Mouse (Mus musculus) G1E-ER4 (cell line): ENCODE data around the gene Adgre1. TPM values are rescaled to one million over a fixed set of nuclear protein-coding genes. Genes with fewer than 3 reads are reported as not detected.

ENCODE experiments used
- GATA1 ChIP-seq: IDR thresholded peaks from one replicate; pipeline ENCODE4 v1.8.0; 2012; ENCODE audit warnings: low read length, inconsistent platforms
- polyA plus RNA-seq: library from polyadenylated mRNA; stranded (reverse); fragments of >175 nt; gene quantifications from 2 replicates; pipeline ENCODE4 v1.2.3, GENCODE M21; 2012

The Adgre1 gene
- polyA plus RNA-seq = not detected in 2 replicates

DNA sequence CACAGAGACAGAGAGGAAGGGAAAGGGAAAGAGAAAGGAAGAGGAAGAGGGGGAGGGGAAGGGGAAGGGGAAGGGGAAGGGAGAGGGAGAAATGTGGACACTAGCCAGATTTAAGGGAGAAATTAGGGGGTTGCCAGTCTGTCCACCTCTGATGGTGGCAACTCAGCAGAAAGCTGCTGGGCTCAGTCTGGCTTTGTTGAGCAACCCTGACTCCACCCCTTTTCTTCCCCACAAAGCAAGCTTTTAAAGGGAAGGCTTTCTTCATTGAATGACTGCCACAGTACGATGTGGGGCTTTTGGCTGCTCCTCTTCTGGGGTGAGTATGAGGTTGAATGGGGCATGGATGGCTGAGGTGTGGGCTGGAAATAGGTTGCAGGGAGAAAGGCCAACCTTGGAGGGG lies at the start of gene Adgre1:
Gene Adgre1 (plus strand): TSS at position 251 of the 400 bp plus-strand sequence.
- no peak for TF ChIP-seq GATA1

GRCm38 (mm10) chr17:57311801-57312200 lies 46.7 kb upstream of the Adgre1 start:
- no peak for TF ChIP-seq GATA1

DNA sequence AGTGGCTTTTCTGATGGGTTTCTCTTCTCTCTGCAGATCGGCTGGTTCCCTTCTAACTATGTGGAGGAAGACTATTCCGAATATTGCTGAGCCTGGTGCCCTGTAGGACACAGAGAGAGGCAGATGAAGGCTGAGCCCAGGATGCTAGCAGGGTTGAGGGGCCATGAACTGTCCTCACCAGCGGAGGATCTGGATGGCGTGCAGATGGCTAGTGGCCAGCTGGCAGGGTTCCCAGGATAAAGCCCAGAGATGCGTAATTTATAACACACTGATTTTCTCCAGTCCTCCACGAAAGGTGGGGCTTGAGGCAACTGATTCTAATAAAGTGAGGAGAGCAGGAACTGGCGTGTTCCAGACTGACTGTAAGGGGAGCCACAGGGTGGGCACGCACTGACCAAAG lies 30.9 kb upstream of the Adgre1 start:
- TF ChIP-seq GATA1 = no peak

GRCm38 (mm10) chr17:57328944-57329343 lies 29.5 kb upstream of the Adgre1 start:
- TF ChIP-seq GATA1 = no peak

DNA sequence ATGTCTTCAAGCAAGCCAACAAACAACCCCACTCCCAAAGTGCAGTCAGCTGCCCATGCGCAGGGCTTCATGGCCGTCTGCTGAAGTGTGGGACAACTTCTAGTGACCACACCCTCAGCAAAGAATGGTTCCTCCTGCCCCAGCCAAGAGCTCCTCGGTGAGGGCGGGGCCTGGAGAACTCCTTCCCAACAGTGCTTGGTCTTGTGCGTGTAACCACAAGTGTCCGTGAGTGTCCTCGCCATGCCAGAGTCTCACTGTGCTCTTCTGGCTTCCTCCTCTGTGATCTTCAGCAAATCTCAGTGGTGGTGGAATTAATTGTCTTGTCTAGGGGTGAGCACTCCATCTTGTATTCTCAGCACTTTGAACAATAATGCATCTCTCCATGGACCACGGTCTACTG lies 27.5 kb upstream of the Adgre1 start:
- TF ChIP-seq GATA1 = no peak

DNA sequence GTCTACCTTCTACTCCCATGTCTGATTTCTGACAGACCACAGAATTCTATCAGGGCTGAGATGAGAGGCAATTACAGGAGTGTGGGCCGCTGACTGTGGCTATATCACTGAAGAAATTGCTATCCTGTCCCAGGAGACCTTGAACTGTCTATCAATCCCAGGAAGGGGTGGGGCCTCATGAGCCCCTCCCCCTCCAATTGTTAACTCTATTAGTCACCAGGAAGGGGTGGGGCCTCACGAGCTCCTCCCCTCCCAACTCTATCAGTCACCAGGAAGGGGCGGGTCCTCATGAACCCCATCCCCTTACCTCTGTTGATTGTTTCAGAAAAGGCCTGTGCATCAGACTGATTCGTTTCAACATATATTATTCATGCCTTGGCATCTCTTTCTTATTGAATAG lies 26.2 kb upstream of the Adgre1 start:
- no peak for TF ChIP-seq GATA1

- no peak for TF ChIP-seq GATA1
These were observed 24.3 kb upstream of the Adgre1 start for GRCm38 (mm10) chr17:57334001-57334760.

DNA sequence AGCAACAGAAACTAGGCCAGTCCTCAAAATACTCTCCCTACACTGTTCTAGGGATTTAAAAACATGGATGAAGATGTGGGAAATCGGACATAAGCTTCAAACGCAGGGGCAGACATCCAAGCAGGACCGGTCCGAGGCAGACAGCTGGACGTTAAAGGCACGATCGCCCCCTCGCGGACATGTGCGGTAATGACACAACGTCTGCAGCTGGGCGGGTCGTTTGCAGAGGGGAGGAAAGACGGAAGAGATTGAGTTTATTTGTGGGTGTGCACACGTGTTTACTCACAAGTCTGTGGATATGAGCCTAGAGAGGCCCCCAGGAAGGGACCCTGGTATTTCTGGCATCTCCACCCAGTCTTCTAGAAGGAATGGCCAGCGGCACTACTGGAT lies 23.7 kb upstream of the Adgre1 start:
- TF ChIP-seq GATA1 = no peak

DNA sequence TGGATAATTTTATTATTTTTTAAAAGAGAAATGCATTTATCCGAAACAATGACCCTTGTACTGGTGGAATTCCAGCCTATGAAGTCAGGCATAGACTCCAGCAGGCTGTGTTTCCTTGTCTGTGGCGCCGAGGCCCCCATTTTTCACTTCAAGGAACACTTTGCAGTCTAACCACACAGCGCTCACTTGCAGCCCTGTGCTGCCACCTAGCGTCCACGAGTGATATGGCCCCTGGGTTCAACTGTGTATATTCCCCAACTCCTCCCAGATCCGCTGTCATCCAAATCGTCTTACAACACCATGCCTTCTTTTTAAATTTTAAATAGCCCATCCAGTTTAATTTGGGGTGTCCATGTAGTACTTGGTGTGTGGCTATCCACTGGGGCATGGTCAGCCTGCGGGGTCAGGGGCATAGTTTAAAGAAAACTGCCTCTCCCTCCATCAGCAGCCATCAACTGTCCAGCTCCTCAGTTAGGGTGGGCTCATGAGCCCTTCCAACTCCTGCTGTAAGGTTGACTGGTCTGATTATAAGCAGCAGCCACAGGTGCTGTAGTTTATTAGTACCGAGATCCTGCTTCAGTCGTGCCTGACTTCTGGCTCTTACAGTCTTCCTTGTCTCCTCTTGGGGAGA lies 22.7 kb upstream of the Adgre1 start:
- TF ChIP-seq GATA1 = no peak

GRCm38 (mm10) chr17:57337996-57338395 lies 20.5 kb upstream of the Adgre1 start:
- no peak for TF ChIP-seq GATA1

GRCm38 (mm10) chr17:57339298-57339697 lies 19.2 kb upstream of the Adgre1 start:
- TF ChIP-seq GATA1 = no peak

DNA sequence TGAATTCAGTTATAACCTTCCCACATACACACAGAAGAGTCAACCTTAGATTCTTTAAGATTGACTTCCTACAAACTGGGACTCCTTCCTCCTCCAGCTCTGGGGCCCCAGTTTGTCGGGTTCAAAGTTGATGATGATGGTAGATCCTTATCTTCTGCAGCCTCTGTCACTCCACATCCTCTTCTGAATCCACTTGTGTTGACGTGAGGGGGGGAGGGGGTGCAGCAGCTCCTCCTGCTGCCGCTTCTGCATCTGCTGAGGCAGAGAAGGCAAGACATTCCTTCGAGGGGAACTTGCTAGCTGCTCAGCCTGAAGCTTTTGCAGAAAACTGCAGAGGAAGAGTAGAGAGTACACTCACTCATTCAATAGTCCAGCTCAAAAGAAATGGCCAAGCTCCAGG lies 16.9 kb upstream of the Adgre1 start:
- no peak for TF ChIP-seq GATA1

DNA sequence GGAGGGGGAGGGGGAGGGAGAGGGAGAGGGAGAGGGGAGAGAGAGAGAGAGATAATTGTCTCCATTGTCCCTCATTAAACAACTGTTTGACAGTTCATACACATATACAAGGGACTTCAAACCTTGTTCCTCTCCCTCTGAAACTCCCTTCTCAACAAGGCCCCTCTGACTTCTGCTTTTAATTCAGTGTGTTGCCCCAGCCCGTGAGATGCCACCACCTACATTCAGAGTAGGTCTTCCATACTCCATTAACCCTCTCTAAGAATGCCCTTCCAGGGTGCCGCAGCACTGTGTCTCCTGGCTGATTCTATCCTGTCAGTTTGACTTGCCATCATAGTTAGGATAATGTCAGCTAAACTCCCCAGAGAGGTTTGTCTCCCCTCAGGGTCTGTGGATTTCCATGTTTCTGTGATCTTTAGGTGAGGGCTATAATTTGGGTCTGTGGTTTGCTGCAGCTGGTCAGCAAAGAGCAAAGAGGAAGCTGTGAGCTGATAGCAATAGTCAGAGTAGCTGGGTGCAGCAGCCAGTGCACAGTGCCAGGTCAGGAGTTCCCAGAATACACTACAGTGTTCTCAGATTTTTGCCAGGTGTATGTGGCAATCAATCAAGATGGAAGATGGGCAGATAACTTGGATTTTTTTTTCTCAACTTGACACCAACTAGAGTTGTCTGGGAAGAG lies 14.3 kb upstream of the Adgre1 start:
- TF ChIP-seq GATA1 = no peak

DNA sequence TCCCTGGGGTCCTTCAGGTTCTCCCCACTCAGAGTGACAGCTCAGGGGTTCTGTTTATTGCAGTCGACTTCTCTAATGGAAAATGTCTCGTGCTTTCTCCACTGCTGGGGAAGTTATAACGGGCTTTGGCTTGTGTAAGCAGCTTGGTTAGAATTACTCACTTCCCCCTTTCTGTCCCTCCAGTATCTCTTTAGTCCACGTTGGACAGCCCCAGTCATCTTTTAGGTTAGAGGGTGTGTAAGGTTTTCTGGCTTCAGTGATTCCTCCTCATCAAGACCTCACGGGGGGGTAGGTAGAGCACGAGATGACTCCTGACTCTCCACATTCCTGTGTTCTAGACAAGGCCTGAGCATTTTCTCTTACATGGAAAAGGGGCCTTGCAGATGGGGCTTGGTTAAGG lies 11.5 kb upstream of the Adgre1 start:
- TF ChIP-seq GATA1 = no peak

- TF ChIP-seq GATA1 = no peak
These were observed 10.7 kb upstream of the Adgre1 start for GRCm38 (mm10) chr17:57347781-57348180.

DNA sequence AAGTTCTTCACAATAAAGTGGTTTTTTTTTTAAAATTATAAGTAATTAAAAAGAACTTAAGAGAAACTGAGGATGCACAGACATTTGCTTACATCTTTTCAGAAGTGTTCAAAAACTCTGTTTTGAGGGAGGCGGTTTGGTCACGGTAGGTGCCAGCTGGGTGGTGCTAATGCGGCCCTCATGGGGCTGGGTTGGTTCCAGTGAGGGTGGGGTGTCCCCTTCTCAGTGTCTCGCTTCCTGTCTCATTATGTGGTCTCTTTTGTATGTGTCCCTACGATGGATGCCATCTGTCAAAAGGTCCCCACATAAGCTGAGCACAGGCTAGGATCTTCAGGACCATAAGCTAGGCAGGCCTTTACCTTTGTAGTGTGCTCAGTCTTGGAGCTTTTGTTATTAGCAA lies 9.4 kb upstream of the Adgre1 start:
- no peak for TF ChIP-seq GATA1

- TF ChIP-seq GATA1 = no peak
These were observed 8.3 kb upstream of the Adgre1 start for GRCm38 (mm10) chr17:57350212-57350611.
